Mouse (Mus musculus) B cell, adult 2 months (primary cell): ENCODE results near the gene Myl4.

ENCODE experiments used
- DNase-seq, 2 experiments: peaks; one replicate each; pipeline ENCODE4 v3.0.0; 2022

Gene Myl4

GRCm38 (mm10) chr11:104572091-104572490 lies 21.6 kb downstream of the Myl4 start:
- DNase-seq: no peak

DNA sequence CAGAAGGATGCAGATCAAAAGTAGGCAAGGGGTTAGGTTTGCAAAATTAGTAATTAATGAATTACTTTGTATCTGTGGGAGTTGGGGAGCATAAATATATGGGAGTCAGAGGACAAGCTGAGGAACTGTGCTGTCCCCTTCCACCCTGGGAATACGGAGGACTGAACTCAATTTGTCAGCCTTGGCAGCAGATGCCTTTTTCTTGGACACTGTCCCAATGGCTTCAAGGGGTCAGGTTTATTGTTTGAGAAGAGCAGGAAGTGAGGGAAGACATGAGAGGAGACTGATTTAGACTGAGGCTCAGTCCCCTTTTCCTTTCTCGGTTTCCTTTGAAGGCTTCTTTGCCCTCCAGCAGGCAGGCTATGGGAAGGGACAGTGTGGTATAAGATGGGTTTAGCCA lies 22.1 kb downstream of the Myl4 start:
- no peak for DNase-seq

- DNase-seq: no peak
Measured at GRCm38 (mm10) chr11:104576772-104577612, 26.5 kb downstream of the Myl4 start.

- no peak for DNase-seq
Measured at GRCm38 (mm10) chr11:104578074-104578473, 27.6 kb downstream of the Myl4 start.

DNA sequence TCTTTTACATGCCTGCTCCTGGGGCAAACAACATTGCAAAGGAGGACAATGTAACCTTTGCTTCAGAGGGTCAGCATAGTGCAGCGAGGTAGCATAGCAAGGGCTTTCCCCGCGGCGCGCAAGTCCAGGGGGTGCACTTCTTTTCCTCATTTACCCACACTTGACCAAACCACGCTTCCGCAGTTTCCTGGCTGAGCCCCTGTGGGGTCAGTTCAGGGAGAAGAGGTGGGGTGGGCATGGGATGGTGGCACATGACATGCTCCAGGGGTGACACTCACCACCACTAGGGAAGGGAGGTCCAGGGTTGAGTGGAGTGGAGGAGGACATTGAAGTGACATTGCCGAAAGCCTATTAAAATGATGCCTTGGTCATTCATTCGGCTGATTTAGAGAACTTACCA lies 28.6 kb downstream of the Myl4 start:
- no peak for DNase-seq

- no peak for DNase-seq
Measured at GRCm38 (mm10) chr11:104579575-104579974, 29.1 kb downstream of the Myl4 start.

GRCm38 (mm10) chr11:104580091-104580490 lies 29.6 kb downstream of the Myl4 start:
- no peak for DNase-seq

DNA sequence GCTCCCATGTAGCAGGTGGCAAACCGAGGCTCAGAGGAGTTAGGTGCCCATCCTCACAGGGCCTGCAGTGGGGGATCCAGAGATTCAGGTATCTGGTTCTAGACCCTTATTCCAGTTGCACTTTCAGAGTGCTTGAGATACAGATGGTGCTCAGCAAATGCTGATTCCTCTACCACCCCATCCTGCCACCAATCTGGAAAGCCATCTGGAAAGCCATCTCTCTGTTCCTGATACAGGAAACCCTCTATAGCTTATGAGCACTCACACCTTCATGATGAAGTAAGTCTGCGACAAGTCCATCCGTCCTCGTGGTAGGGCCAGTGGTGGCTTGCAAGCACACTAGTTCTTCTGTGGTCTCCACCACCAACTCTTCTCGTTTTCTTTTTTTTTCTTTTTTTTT lies 30.1 kb downstream of the Myl4 start:
- no peak for DNase-seq

DNA sequence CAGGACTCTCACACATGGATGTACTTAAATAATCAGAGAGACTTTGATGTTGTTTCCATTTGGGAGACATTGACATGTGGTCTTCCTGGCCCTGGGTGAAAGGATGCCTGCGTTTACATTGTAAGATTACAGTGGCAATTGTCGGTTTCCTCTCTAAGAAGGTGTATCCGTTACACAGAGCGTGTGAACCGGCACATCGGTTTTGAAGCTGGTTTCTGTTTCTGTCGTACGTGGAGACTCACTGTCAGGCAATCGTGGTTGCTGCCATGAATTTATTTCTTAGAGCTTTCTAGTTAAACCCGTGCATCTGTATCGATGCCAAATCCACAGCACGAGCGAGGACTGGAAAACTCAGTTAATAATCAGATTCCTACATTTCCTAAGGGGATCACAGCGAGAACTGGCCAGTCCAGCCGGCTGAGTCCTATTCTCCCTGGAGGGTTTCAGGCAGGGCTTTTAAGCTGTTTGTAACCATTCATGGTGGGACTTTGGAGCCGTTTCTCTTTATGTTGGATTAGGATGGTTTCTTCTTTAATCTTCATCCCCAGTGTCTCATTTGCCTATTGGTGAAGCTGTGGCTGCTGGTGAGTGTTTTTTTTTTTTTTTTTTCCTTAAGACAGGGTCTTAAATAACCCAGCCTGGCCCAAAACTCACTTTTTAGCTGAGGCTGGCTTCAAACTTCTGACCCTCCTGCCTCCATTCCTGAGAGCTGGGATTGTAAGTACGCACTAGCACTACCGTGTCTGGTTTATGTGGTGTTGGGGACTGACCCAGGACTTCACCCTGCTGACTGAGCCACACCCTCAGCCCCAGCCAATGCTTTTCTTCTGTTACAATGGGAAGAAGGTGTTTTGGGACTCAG lies 31.2 kb downstream of the Myl4 start:
- peak; percentile 69 for DNase-seq

DNA sequence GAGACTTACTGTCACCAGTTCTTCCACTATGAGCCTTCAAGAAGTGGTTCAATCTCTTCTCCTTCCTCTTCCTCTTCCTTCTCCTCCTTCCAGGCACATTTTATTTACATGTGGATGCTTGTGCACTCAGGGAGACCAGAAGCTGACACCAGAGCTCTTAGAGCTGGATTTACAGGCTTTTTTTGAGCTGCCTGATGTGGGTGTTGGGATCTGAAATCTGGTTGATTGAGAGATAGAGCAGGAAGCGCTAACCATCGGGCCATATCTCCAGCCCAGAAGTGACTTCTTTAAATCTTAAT lies 31.8 kb downstream of the Myl4 start:
- no peak for DNase-seq

DNA sequence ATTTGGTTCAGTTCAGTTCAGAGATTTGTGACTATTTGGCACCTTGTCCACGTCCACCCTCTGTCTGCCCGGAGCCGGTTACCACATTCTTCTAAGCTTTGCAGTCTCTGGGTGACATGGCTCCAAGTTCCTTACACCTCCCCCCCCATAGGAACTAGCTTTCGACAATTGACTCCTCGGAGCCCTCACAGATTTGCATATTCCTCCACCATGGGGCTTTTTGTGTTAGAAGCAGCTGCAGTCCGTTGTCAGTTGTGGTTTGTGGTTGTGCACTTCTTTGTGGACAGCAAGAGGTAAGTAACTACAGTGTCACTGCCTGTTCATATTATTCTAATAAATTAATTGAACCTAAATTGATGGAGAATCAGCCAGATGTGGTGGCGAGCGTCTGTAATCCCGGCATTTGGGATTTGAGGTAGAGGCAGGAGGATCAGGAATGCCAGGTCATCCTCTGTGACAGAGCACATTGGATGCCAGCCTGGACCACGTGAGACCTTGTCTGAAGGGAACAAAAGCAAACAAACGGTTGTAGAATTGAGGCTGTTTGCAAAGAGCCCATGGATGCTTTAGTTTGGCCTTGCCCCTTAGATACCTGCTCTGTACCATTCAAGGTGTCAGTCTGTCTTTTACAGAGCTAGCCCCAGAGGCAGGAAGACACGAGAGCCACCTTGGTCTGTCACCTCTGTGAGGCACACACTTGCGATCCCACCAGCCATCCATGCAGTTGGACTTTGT lies 32.3 kb downstream of the Myl4 start:
- DNase-seq: peak; percentile 67 to 70

DNA sequence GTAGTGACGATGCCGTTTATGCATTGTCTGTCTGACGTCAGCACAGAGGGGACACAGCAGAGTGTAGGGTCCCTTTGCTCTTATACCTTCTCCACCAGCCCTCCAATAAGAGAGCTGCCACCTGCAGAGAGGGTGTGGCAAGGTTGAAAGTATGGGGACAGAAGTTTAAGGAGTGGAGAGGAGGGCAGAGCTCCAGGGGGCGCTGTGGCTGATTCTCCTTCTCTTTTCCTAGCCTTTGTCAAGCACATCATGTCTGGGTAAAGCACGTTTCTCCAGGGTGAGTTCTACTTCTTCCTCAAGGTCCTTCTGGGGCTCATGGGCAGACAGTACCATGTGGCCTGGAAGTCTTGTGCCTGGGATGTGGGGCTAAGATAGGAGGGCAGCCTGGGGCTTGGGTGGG lies 35.0 kb downstream of the Myl4 start:
- DNase-seq: peak in 1 of 2 experiments; percentile 20

DNA sequence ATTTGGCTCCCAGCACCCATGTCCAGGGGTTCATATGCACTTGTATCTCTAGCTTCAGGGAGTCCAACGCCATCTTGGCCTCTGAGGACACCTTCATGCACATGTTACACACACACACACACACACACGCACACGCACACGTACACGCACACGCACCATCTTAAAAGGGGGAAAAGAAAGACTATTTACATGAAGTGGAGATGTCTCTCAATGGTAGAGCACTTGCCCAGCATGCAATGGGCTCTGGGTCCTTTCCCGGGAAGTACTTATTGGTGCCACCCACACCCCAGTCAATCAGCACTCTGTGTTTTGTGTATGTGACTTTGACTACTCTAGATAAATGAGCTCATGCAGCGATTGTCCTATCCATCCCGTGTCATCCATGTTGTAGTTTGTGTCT lies 37.4 kb downstream of the Myl4 start:
- DNase-seq: no peak

DNA sequence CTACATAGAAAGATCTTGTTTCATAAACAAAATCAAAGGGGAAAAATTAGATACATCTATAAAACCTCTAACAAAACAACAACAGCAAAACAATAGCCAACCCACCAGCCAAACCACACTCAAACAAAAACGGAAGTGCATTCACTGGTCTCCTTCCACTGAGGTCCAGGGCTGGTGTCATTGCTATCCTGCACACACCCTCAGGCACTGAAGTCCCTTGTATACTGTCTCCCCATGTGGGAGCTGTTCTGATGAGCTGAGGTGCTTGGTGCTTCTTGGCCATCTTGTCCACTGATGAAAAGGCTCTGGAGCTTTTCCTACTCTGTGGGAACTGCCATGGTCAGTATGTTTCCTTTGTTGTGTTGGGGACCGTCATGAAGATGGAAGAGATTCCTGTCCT lies 38.0 kb downstream of the Myl4 start:
- no peak for DNase-seq

DNA sequence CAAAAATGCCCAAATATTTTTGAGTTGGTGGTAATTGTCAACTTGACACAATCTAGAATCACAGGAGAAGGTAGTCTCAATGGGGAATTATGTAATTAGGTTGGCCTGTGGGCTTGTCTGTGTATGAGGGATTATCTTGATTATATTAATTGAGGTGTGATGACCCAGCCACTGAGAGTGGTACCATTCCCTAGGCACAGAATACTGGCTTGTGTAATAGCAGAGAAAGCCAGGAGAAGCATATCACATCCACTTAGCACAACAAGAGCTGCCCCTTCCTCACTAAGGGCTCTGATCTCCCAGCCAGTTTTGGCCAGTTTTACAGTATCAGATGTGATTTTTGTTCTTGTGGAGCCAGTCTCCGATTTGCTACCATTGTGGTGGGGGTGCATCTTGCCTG lies 39.1 kb downstream of the Myl4 start:
- DNase-seq: no peak

DNA sequence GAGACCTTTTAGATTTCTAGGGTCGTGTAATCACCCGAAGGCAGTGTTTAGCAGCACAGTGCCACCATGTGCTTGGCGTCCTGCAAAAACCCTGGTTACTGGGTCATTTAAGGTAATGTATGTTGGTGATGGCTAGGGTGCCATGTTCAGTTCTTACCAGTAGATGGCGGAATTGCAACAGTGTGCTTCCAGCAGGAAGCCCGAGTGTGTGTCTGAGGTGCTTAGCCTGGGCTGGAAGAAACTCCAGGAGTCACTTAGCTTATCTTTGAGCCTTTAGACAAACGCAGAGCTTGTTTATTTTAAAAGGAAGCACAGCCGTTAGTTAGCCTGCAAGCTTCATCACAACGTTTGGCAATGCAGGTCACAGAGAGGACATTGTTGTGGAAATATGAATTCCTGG lies 39.7 kb downstream of the Myl4 start:
- DNase-seq: peak; percentile 84 to 86

GRCm38 (mm10) chr11:104592066-104592835 lies 41.8 kb downstream of the Myl4 start:
- no peak for DNase-seq

DNA sequence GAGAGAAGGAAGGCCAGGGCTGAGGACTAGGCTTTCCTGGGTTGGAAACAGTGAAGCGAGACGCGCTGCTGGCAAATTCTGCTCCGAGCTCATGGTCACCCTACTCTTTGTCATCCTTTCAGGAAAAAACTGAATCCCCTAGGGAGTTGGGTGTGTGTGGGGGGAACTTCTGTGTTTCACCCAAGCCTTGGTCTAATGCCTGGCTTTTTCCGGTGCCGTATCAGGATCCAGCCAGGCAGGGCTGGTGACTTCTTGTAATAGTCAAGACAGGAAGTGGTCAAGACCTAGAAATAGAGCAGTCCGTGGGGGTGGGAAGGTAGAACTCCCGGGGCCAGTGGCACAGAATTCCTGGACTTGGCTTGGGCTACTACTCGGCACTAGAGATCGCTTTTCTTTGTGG lies 45.9 kb downstream of the Myl4 start:
- no peak for DNase-seq

DNA sequence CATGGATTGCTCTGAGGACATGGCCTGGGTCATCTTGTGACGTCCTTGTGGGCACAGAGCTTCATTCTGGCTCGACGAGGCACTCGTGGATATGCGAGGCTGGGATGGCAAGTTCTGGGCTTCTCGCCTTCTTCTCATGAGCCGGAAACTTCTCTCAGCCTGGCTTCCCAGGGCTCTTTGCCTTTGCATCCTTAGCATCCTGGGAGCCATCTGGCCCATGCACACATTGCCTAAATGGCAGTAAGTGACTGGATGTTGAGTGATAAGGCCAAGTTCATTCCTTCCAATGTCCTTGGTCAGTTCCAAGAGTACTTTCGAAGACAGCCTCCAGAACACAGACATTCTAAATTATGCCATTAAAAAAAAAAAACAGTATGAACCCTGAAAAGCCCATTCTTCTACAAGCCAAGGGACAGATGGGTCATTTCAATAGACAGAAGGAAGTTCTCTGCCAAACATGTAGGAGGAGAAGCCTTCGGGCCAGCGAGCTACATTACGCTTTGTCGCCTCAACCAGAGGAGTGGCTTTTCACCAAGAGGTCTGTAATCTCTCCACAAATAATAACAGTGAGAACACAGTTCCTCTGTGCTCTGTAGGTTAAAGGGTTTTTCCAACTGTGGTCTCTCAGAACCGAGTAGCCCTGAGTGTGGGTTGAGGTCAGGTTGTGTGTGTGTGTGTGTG lies 48.9 kb downstream of the Myl4 start:
- no peak for DNase-seq

DNA sequence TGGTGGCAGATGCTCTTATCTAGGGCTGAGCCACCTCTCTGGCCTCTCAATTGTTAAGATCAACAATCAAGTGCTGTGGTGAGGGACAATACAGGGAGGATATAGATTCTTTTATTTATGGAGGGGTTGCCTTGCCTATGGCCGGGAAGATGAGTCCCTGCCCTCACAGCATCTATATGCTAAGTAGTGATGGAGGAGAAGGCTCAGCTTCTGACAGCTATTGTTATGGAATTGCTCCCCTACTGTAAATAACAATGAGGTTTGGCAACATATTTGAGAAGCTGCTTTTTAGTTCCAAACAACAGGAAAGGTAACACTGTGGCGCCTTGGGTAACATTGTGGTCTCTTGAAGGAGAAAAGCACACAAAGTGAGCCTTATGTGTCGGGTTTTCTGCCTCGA lies 50.2 kb downstream of the Myl4 start:
- DNase-seq: no peak

DNA sequence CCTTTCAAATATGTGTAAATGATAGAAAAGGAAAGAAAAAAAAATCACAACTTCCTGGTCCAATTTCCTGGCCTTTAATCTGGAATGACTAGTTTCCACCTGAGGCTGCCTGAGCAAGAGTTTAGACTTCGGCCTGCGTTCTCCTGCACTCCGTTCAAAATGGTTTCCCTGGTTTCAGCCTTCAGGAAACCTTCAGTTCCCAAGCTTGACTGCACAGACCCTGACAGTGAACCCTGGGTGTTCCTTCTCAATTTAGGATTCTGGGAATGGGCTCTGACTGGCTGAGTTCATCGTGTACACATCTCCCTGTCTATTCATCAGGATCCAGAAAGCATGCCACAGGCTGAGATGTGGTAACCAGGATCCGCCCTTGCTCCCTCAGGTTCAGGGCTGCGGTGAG lies 53.7 kb downstream of the Myl4 start:
- DNase-seq: no peak
